Mouse (Mus musculus) lung, postnatal 10 days (tissue): ENCODE measurements at regions not wholly inside any gene's neighbourhood (a gene's known extent, or its start where the extent isn't known, plus 50 kb on each side); places are given as distances from the start of the nearest gene placed in this dataset.

Source experiments
- DNase-seq: peaks from one replicate; pipeline ENCODE4 v3.0.0; 2021

DNA sequence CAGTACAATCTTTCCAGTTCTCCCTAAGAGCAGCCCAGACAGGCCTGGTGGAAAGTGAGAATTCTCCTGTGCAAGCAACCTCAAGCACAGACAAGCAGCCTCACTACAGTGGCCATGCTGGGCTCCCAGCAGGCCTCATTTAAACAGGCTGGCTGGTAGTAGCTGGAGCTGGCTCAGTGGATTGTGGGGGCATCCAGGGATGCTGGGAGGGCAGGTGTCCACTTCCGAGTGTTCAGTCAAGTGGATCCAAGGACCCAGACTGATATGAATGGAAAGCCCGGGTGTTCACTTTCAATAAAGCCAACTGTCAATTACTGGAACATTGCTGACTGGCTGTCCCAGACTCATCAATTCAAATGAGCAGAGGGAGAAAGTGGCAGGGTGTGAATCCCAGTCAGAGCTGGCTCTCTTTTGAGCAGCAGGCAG is 77.2 kb upstream of the Cxcr4 start:
- no peak for DNase-seq

DNA sequence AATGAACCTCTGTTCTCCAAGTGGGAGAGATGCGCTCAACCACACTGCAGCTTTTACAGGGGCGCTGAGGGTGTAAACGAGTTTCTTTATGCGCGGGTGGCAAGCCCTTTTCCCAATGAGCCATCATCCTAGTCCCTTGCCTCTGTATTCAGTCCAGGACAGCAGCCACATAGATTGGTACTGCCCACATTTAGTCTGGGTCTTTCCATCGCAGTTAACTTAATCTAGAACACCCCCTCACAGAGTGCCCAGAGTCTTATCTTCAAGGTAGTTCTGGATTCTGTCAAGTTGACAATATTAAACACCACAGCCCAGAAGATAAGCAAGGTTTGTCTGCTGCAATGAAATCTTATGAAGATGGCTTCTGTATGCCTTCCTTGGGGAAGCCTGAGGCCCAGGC is 76.6 kb upstream of the Cxcr4 start:
- DNase-seq: no peak

DNA sequence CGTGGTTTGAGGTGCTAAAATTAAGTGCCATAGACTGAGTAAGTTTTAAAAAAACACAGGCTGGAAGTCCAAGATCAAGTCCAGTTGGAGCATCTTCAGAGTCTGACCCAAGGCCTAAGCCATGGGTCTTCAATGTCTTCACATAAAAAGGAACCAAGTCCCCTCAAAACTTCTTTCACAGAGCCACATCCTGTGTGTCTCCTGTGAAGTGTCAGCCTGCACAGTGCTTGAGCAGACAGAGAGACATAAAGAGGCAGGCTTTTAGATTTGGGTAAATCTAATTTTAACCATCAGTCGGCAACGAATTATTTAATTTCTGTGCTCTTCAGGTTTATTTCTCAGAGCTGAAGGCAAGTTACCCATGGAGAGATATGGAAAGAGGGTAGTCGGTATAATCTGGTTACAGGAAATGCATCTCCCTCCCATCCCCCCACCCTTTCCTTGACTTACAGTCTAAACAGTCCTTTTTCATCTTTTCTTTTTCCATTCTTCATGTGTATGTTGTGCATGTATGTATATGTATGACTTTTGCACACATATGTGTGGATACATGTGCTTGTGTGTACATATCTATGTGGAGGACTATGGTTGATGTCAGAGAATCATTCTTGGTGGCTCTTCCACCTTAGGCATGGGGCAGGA is 75.1 kb upstream of the Cxcr4 start:
- no peak for DNase-seq

DNA sequence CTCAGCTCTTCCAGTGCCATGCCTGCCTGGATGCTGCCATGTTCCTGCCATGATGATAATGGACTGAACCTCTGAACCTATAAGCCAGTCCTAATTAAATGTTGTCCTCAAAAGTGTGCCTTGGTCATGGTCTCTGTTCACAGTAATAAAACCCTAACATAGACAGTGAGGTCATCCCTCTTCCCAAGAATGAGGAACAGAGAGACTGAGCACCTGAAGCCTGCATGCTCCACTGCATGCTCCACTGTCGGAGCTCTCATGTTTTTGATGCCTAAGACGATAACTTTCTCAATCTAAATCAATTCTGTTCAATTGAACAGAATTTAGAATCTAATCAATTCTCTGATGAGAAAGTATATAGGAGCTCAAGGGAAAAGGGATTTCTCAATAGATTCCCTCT is 71.1 kb upstream of the Cxcr4 start:
- DNase-seq: no peak

DNA sequence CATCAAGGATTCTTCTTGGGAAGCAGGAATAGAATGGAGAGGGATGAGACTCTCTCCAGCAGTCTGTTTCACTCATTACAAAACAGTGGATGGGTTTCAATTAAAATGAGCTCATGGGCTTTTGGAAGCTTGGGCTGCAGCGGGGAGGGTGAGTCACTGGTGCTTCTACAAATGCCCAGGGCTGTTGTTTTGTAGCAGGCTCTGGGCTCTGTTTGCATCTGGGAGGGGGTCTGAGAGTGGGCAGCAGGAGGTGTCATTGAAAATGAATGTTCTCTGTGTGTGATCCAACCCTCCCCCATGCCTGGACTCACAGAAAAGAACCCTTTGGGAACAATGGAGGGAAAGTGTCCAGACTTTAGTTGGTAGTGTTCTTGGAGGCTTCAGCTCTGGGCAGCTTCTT is 67.8 kb upstream of the Cxcr4 start:
- no peak for DNase-seq

DNA sequence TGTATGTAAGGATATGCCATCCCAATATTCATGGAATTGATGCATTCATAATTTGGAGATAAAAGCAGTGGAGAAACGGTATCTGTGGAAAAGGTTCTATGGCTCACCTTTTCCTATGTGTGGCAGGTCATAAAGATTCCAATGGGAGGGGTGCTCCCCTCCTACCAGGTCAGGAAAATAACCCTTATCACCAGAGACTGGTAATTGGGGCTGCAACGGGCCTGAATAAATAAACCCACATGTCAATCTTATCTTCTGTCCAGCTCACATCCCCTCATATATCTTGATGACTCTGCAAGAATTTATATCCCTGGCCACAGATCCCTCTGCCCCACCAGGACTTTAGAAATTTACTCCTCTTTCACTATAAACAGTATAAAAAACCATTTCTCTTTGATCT is 66.7 kb upstream of the Cxcr4 start:
- no peak for DNase-seq

DNA sequence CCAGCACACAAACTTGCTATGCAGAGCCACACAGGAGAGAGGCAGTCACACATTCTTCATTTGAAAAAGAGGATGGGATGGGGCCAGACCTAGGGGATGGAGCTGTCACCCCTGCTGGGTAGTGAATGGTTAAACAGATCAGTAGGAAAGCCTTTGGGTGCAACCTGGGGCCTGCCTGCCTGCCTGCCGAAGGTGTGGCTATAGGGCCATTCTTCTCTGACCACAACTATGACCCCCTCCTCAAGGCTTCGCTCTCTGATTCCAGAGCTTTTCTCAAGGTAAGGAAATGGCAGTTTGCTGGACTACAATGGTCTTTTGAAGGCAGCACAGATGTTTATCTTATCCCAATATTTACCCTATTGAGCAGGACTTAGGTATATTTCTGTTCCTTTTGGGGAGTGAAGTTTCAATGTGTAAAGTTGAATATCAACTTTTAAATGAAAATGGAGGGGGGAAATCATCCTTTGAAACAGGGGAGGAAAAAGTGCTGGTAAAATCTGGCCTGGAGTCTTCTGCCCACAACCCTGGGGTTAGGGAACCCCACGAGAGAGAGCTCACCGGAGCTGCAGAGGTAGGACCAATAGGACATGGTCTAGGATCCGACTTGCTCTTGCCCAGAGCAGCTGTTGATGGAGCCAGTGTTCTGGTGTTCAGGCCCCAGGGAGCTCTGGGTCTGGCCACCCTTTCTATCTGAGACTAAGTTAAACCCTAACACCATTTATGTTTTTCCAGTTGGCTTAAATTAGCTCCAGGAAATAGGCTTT is 62.2 kb upstream of the Cxcr4 start:
- DNase-seq: no peak

DNA sequence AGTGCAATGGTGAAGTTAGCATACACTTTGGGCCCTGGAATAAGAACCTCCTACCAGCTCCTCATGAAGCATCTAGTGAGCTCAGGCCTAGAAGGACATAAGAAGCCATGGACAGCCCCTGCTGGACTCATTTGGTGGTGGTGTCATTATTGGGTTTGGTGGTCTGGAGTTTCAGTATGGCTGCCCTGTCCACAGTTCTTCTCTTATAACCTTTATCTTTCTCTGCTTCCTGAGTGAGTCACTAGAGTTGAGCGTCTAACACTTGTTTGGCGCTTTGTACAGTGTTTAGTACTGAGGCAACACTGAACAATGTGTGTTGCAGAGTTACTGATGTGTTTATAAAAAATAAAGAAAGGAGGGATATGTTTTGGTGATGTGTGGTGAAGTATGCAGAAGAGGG is 58.5 kb upstream of the Cxcr4 start:
- DNase-seq: no peak

DNA sequence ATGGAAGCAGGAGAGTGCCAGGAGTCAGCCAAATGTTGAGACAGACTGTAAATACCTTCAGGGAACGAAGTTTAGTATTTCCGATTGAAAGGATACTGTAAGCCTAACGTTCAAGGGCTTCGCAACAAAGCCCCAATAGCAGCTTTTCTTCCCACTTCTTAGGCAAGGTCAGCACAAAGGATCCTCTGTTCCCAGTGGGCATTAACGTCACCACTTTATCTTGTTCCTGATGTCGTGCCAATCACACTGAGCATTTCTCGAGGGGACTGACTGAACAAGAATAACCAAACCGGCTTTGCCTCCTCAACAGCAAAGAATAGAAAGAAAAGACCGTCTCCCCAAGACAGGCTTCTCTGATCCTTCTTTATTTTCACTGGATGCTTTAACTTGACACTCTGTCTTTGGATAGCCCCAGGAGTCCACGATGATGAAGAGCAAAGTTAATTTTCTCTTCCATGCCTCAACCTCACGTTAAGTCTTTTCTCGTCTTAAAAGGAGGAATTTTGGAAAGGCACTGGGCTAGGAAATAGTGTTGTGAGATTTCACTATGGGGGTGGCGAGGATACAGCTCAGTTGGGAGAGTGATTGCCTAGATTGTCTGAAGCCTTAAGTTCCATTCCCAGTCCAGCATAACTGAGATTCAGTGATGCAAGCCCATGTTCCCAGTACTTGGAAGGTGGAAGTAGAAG is 57.5 kb upstream of the Cxcr4 start:
- DNase-seq: no peak

DNA sequence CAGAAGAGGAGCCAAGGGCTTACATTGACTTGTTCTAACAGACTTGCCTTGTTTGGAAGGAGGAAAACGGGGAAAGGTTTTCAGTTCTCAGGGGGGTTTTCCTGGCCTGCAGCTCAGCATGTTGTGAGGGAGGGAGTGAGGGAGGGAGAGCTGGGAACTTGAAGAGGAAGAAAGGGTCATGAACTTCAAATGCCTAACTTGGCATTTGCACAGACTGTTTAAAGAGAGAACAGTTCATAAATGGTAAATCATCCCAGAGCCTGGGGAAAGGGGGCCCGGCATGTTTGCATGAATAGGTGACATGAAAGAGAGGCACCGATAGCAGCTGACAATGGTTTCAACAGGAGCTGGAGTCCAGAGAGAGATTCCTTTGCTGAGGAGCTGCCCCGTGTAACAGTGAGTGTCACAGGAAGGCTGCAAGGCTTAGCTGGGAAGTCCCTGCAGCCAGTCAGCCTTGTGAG is 51.3 kb upstream of the Cxcr4 start:
- no peak for DNase-seq

DNA sequence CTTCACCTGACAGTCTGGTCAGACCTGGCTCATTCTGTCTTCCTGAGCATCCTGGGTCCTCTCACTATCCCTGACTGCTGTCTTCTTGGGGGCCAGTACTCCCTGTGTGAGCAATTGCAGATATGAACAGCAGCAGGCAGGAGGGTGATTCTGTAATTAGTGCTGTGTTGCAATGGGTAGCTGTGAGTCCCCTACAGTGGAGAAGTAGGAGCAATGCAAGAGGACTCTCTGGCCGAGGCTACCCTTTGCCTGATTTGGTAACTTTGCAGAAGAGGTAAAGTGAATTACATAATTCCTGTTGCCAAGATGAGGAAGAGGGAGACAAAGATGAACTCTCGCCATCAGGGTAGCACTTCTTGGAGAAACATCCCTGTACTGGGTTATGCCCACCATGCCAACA is 50.1 kb upstream of the Cxcr4 start:
- DNase-seq: no peak
